ENCODE assay signal across 13 mouse cellular contexts in the genomic region with DNA sequence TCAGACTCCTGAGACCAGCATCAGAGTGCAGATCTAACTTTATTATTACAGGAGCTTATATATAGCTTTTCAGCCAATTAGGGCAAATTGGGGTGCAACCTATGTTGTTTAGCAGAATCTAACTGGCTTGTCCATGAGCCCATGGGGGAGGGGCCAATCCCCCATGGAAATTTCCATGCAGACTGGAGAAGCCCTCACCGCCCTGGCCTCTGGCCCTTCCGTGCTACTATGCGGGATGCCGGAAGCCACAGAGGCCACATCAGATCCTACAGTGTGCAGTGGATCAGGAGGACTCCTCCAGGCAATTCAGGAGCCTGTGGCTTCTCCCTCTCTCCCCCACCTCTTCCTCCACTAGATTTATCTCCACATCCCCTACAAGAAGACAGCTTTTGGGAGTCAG. TPM values are rescaled to one million over a fixed set of nuclear protein-coding genes. Genes with fewer than 3 reads are reported as not detected.
A peak's percentile ranks its signal among the peaks of the same experiment; 100 is the strongest.
DNase-seq lines count a peak whose midpoint lies in the region; ATAC-seq lines count a peak whose summit lies in the region.
"Had no signal": no experiment of that assay in that cellular context is flagged by ENCODE, and none has a peak within 500 bp of the region (broad histone marks: within the 10 kb centered on the region; RNA-seq: fewer than 3 reads in every experiment).

No protein-coding gene starts in this region.

- no peak for ATAC-seq in kidney, embryonic 15.5 days (replicated peaks; ENCODE audit: low FRiP score)
- ATAC-seq: forebrain, embryonic 14.5 days had no signal

- H3K4me1 ChIP-seq in kidney, embryonic 15.5 days, result peaks cover 39% of the 10 kb centered on the region

- H3K27me3 ChIP-seq in kidney, embryonic 15.5 days, result no peaks in the 10 kb centered on the region
- H3K27me3 ChIP-seq: embryonic facial prominence, embryonic 12.5 days had no signal

- H3K27ac ChIP-seq in kidney, embryonic 15.5 days, result no peak overlapping the region
- H3K27ac ChIP-seq: embryonic facial prominence, embryonic 12.5 days had no signal

- DNase-seq in adrenal gland, postnatal 36 days, result peak; percentile 69 to 70
- no peak for DNase-seq in adrenal gland, postnatal 4 days (ENCODE audit: low spot score in 2 of 2)
- DNase-seq in kidney, adult 18-20 months, result peak; percentile 61
- DNase-seq in R1 (ENCODE audit: low read depth, low spot score), result peak; percentile 89
- DNase-seq in kidney, postnatal 4 days, result peak; percentile 54 to 69
- no peak for DNase-seq in Muller cell, postnatal 12 days (ENCODE audit: inconsistent ontology term)
- DNase-seq in embryo, embryonic 11 days, result no peak
- DNase-seq: gastrocnemius, postnatal 36 days; lung, postnatal 36 days; thymus, adult 18-20 months had no signal

- 58% methylated on average over 4 of the region's 4 CpGs for WGBS in kidney, embryonic 15.5 days

- no peak overlapping the region for H3K9ac ChIP-seq in kidney, embryonic 15.5 days
- H3K9ac ChIP-seq: embryonic facial prominence, embryonic 12.5 days had no signal

- no peaks in the 10 kb centered on the region for H3K9me3 ChIP-seq in kidney, embryonic 15.5 days (replicated peaks)
- H3K9me3 ChIP-seq: embryonic facial prominence, embryonic 12.5 days had no signal

- H3K4me2 ChIP-seq in kidney, embryonic 15.5 days, result no peak overlapping the region
- H3K4me2 ChIP-seq: embryonic facial prominence, embryonic 12.5 days had no signal

- H3K36me3 ChIP-seq in kidney, embryonic 15.5 days, result no peaks in the 10 kb centered on the region
- H3K36me3 ChIP-seq: embryonic facial prominence, embryonic 12.5 days had no signal

- H3K4me3 ChIP-seq in kidney, embryonic 15.5 days (replicated peaks), result no peak overlapping the region
- H3K4me3 ChIP-seq: embryonic facial prominence, embryonic 12.5 days had no signal

RNA-seq across cellular contexts. Expression of a gene that starts 7.1 kb away (rescaled TPM):
- total RNA-seq in adrenal gland, postnatal 36 days (2021), result 100 to 1,000 TPM; 116 to 149 TPM
- 100 to 1,000 TPM; 159 to 178 TPM for total RNA-seq in adrenal gland, postnatal 4 days (2021)
- 37.3 and 37.5 TPM in 2 replicates for polyA plus RNA-seq in kidney, embryonic 15.5 days (2015; fragmentation: Nextera tagmentation; extraction: Ambion mirVana)

RNA-seq across cellular contexts. Expression of a gene that starts 7.2 kb away (rescaled TPM):
- total RNA-seq in adrenal gland, postnatal 36 days (2021), result 100 to 1,000 TPM; 862 to 881 TPM
- 100 to 1,000 TPM; 502 to 551 TPM for total RNA-seq in adrenal gland, postnatal 4 days (2021)
- 233 and 259 TPM in 2 replicates for polyA plus RNA-seq in kidney, embryonic 15.5 days (2015; fragmentation: Nextera tagmentation; extraction: Ambion mirVana)

RNA-seq across cellular contexts. Expression of a gene that starts 20.6 kb away (rescaled TPM):
- total RNA-seq in adrenal gland, postnatal 36 days (2021), result 10 to 100 TPM; 10.5 to 23.5 TPM
- total RNA-seq in adrenal gland, postnatal 4 days (2021), result 1 to 10 TPM; 4.4 to 6.0 TPM
- 1.4 and 1.9 TPM in 2 replicates for polyA plus RNA-seq in kidney, embryonic 15.5 days (2015; fragmentation: Nextera tagmentation; extraction: Ambion mirVana)

RNA-seq across cellular contexts. Expression of a gene that starts 43.6 kb away (rescaled TPM):
- 10 to 100 TPM in 1 of 2 experiments, 1 to 10 TPM in 1; 7.4 to 10.9 TPM for total RNA-seq in adrenal gland, postnatal 36 days (2021)
- 10 to 100 TPM; 24.8 to 26.2 TPM for total RNA-seq in adrenal gland, postnatal 4 days (2021)
- 19.3 and 20.0 TPM in 2 replicates for polyA plus RNA-seq in kidney, embryonic 15.5 days (2015; fragmentation: Nextera tagmentation; extraction: Ambion mirVana)

Comparison
In these comparisons a context has a peak if more than half of its experiments do, and no peak if none do; other contexts are left out.
1. DNase-seq: peak in adrenal gland, postnatal 36 days (2 of 2), kidney, adult 18-20 months (single experiment), R1 (single experiment) and kidney, postnatal 4 days (2 of 2); none in adrenal gland, postnatal 4 days (0 of 2), Muller cell, postnatal 12 days (single experiment) and embryo, embryonic 11 days (single experiment).